8 mouse cellular contexts compared by ENCODE assay signal in the genomic region with DNA sequence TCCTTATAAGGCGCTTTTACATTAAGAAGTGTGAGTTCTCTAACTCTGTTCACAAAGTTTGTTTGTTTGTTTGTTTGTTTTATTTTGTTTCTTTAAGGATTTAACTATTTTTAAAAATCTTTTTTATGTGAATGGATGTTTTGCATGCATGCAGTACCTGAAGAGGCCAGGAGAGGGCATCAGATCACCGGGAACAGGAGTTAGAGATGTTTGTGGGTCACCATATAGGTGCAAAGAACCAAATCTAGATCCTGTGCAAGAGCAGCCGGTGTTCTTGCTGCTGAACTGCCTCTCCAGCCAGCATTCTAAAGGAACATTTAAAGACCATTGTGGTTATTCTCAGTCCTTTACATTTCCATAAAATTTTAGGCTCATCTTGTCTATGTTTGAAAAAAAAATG. TPM values are rescaled to one million over a fixed set of nuclear protein-coding genes. Genes with fewer than 3 reads are reported as not detected.
DNase-seq lines count a peak whose midpoint lies in the region; ATAC-seq and TF ChIP-seq lines count a peak whose summit lies in the region.

No protein-coding gene starts in this region.

- peak; percentile 76 for TF ChIP-seq CTCF in forebrain, postnatal 0 days (IDR thresholded peaks at IDR 0.05; ENCODE audit: low read depth)
- TF ChIP-seq CTCF in bone marrow macrophage, adult 2 months (IDR thresholded peaks at IDR 0.05; ENCODE audit: low read depth, low read length), result peak; percentile 58

- H3K27me3 ChIP-seq in forebrain, postnatal 0 days (ENCODE audit: insufficient read depth, low read length), result no peaks in the 10 kb centered on the region
- H3K27me3 ChIP-seq in forebrain, embryonic 16.5 days (replicated peaks; ENCODE audit: control insufficient read depth, insufficient read depth, low read length), result no peaks in the 10 kb centered on the region
- no peaks in the 10 kb centered on the region for H3K27me3 ChIP-seq in midbrain, embryonic 11.5 days (ENCODE audit: control insufficient read depth, insufficient read depth, low read length)
- H3K27me3 ChIP-seq in midbrain, embryonic 15.5 days (replicated peaks), result no peaks in the 10 kb centered on the region

- no peak overlapping the region for H3K4me3 ChIP-seq in forebrain, postnatal 0 days (ENCODE audit: low read depth, low read length)
- H3K4me3 ChIP-seq in forebrain, embryonic 16.5 days (replicated peaks; ENCODE audit: low read length), result no peak overlapping the region
- H3K4me3 ChIP-seq in midbrain, embryonic 11.5 days (ENCODE audit: low read depth, low read length), result no peak overlapping the region
- H3K4me3 ChIP-seq in midbrain, embryonic 15.5 days, result no peak overlapping the region
- H3K4me3 ChIP-seq in bone marrow macrophage, adult 2 months (ENCODE audit: insufficient read depth, low read length), result no peak overlapping the region

- WGBS in forebrain, postnatal 0 days, result 31% methylated on average over 3 of the region's 3 CpGs
- WGBS in forebrain, embryonic 16.5 days, result 27% methylated on average over 3 of the region's 3 CpGs
- 33% methylated on average over 3 of the region's 3 CpGs for WGBS in midbrain, embryonic 11.5 days
- WGBS in midbrain, embryonic 15.5 days, result 31% methylated on average over 3 of the region's 3 CpGs

- no peaks in the 10 kb centered on the region for H3K9me3 ChIP-seq in forebrain, postnatal 0 days (ENCODE audit: low read length)
- H3K9me3 ChIP-seq in forebrain, embryonic 16.5 days (ENCODE audit: control insufficient read depth, low read length), result no peaks in the 10 kb centered on the region
- no peaks in the 10 kb centered on the region for H3K9me3 ChIP-seq in midbrain, embryonic 11.5 days (ENCODE audit: control insufficient read depth, low read length)
- no peaks in the 10 kb centered on the region for H3K9me3 ChIP-seq in midbrain, embryonic 15.5 days

- H3K4me1 ChIP-seq in forebrain, postnatal 0 days (ENCODE audit: insufficient read depth), result no peaks in the 10 kb centered on the region
- no peaks in the 10 kb centered on the region for H3K4me1 ChIP-seq in forebrain, embryonic 16.5 days (replicated peaks; ENCODE audit: control insufficient read depth, insufficient read depth, low read length)
- H3K4me1 ChIP-seq in midbrain, embryonic 11.5 days (ENCODE audit: control insufficient read depth, insufficient read depth, low read length), result no peaks in the 10 kb centered on the region
- no peaks in the 10 kb centered on the region for H3K4me1 ChIP-seq in midbrain, embryonic 15.5 days
- H3K4me1 ChIP-seq in bone marrow macrophage, adult 2 months (ENCODE audit: control insufficient read depth, insufficient read depth, low read length), result no peaks in the 10 kb centered on the region

- no peak for ATAC-seq in forebrain, postnatal 0 days
- ATAC-seq in forebrain, embryonic 16.5 days, result no peak
- no peak for ATAC-seq in midbrain, embryonic 11.5 days (ENCODE audit: low FRiP score)
- no peak for ATAC-seq in midbrain, embryonic 15.5 days (replicated peaks)

- H3K36me3 ChIP-seq in forebrain, postnatal 0 days (ENCODE audit: insufficient read depth), result no peaks in the 10 kb centered on the region
- H3K36me3 ChIP-seq in forebrain, embryonic 16.5 days (ENCODE audit: control insufficient read depth, insufficient read depth), result no peaks in the 10 kb centered on the region
- no peaks in the 10 kb centered on the region for H3K36me3 ChIP-seq in midbrain, embryonic 11.5 days (ENCODE audit: control insufficient read depth, insufficient read depth, low read length)
- no peaks in the 10 kb centered on the region for H3K36me3 ChIP-seq in midbrain, embryonic 15.5 days (replicated peaks)

- H3K27ac ChIP-seq in forebrain, postnatal 0 days (ENCODE audit: low read depth, low read length), result no peak overlapping the region
- H3K27ac ChIP-seq in forebrain, embryonic 16.5 days (ENCODE audit: low read length), result no peak overlapping the region
- H3K27ac ChIP-seq in midbrain, embryonic 11.5 days (ENCODE audit: low read depth, low read length), result no peak overlapping the region
- no peak overlapping the region for H3K27ac ChIP-seq in midbrain, embryonic 15.5 days
- no peak overlapping the region for H3K27ac ChIP-seq in bone marrow macrophage, adult 2 months (ENCODE audit: insufficient read depth, low read depth, low read length)

- TF ChIP-seq POLR2A in bone marrow macrophage, adult 2 months (IDR thresholded peaks at IDR 0.05; ENCODE audit: borderline replicate concordance, low read depth, low read length), result no peak

- H3K4me2 ChIP-seq in forebrain, postnatal 0 days (ENCODE audit: low read depth), result no peak overlapping the region
- no peak overlapping the region for H3K4me2 ChIP-seq in forebrain, embryonic 16.5 days (ENCODE audit: low read length)
- no peak overlapping the region for H3K4me2 ChIP-seq in midbrain, embryonic 11.5 days
- H3K4me2 ChIP-seq in midbrain, embryonic 15.5 days, result no peak overlapping the region

- no peak for DNase-seq in forebrain, postnatal 0 days
- peak; percentile 92 for DNase-seq in midbrain, embryonic 11.5 days (ENCODE audit: low spot score, missing footprints)
- peak; percentile 37 for DNase-seq in lung, postnatal 14 days
- no peak for DNase-seq in ovary, adult 18-20 months (ENCODE audit: low spot score)
- DNase-seq in ovary, postnatal 36 days (ENCODE audit: low spot score), result no peak

- no peak overlapping the region for H3K9ac ChIP-seq in forebrain, postnatal 0 days
- H3K9ac ChIP-seq in forebrain, embryonic 16.5 days (replicated peaks; ENCODE audit: low read depth, low read length), result no peak overlapping the region
- no peak overlapping the region for H3K9ac ChIP-seq in midbrain, embryonic 11.5 days (ENCODE audit: low read length)
- H3K9ac ChIP-seq in midbrain, embryonic 15.5 days, result no peak overlapping the region

RNA-seq across cellular contexts. Expression of gene Rbbp6, which starts 52.1 kb away (rescaled TPM):
- 35.1 and 53.6 TPM in 2 replicates for total RNA-seq in forebrain, postnatal 0 days (2014; rRNA removed)
- polyA plus RNA-seq in forebrain, postnatal 0 days (2015; fragmentation: Nextera tagmentation; extraction: Ambion mirVana), result 18.4 and 21.4 TPM in 2 replicates
- 26.9 and 28.2 TPM in 2 replicates for polyA plus RNA-seq in forebrain, embryonic 16.5 days (2015; fragmentation: Nextera tagmentation; extraction: Ambion mirVana)
- 32.8 and 38.1 TPM in 2 replicates for polyA plus RNA-seq in midbrain, embryonic 11.5 days (2014; fragmentation: Nextera tagmentation; extraction: Ambion mirVana)
- 28.1 and 28.2 TPM in 2 replicates for polyA plus RNA-seq in midbrain, embryonic 15.5 days (2015; fragmentation: Nextera tagmentation; extraction: Ambion mirVana)
- polyA plus RNA-seq in bone marrow macrophage, adult 2 months (2012; ENCODE audit: insufficient read depth, insufficient read length, missing spikeins), result 53.5 and 55.8 TPM in 2 replicates

Comparison
In these comparisons a context has a peak if more than half of its experiments do, and no peak if none do; other contexts are left out.
1. DNase-seq: peak in midbrain, embryonic 11.5 days (single experiment) and lung, postnatal 14 days (single experiment); none in forebrain, postnatal 0 days (single experiment), ovary, adult 18-20 months (single experiment) and ovary, postnatal 36 days (single experiment).